Mouse (Mus musculus): Measurements from ENCODE around the gene Drg2. TPM values are rescaled to one million over a fixed set of nuclear protein-coding genes. Genes with fewer than 3 reads are reported as not detected.

Drg2 gene
- polyA plus RNA-seq, 1 experiment from 2014 or later = 95.6 TPM

GRCm38 (mm10) chr11:60514941-60515340, 60.5 kb downstream of the Drg2 start:
- H3K4me3 ChIP-seq (ENCODE audit: low read depth, low read length) = no peak overlapping the region
- H3K27ac ChIP-seq (ENCODE audit: low read depth, low read length) = no peak overlapping the region
- no peak overlapping the region for H3K4me2 ChIP-seq (ENCODE audit: low read depth, low read length)
- no peaks in the 10 kb centered on the region for H3K27me3 ChIP-seq (ENCODE audit: control insufficient read depth, insufficient read depth, low read length)
- H3K9me3 ChIP-seq (ENCODE audit: control insufficient read depth, low read length) = no peaks in the 10 kb centered on the region
- H3K36me3 ChIP-seq (ENCODE audit: control insufficient read depth, insufficient read depth, low read length) = no peaks in the 10 kb centered on the region
- WGBS = 79% methylated on average over 2 of the region's 2 CpGs
- no peak overlapping the region for H3K9ac ChIP-seq (replicated peaks; ENCODE audit: low read depth, low read length)
- no peaks in the 10 kb centered on the region for H3K4me1 ChIP-seq (ENCODE audit: control insufficient read depth, insufficient read depth, low read length)
- no peak for ATAC-seq (ENCODE audit: low read depth)

GRCm38 (mm10) chr11:60518305-60518704, 63.9 kb downstream of the Drg2 start:
- H3K9me3 ChIP-seq (ENCODE audit: control insufficient read depth, low read length) = no peaks in the 10 kb centered on the region
- H3K36me3 ChIP-seq (ENCODE audit: control insufficient read depth, insufficient read depth, low read length) = no peaks in the 10 kb centered on the region
- H3K27ac ChIP-seq (ENCODE audit: low read depth, low read length) = no peak overlapping the region
- 75% methylated on average over 4 of the region's 4 CpGs for WGBS
- H3K4me1 ChIP-seq (ENCODE audit: control insufficient read depth, insufficient read depth, low read length) = no peaks in the 10 kb centered on the region
- no peak overlapping the region for H3K4me3 ChIP-seq (ENCODE audit: low read depth, low read length)
- no peak for ATAC-seq (ENCODE audit: low read depth)
- no peaks in the 10 kb centered on the region for H3K27me3 ChIP-seq (ENCODE audit: control insufficient read depth, insufficient read depth, low read length)
- no peak overlapping the region for H3K9ac ChIP-seq (replicated peaks; ENCODE audit: low read depth, low read length)
- H3K4me2 ChIP-seq (ENCODE audit: low read depth, low read length) = no peak overlapping the region

Other genes starting within 250 kb of the Drg2 start
- 38.5 and 41.3 TPM in 2 replicates for gene Srebf1, start 232.0 kb upstream of the Drg2 start, polyA plus RNA-seq (2014; fragmentation: Nextera tagmentation; extraction: Ambion mirVana)
- 47.8 and 50.9 TPM in 2 replicates for gene Tom1l2, start 101.7 kb upstream of the Drg2 start, polyA plus RNA-seq (2014; fragmentation: Nextera tagmentation; extraction: Ambion mirVana)
- gene Drc3, start 101.3 kb upstream of the Drg2 start, polyA plus RNA-seq (2014; fragmentation: Nextera tagmentation; extraction: Ambion mirVana) = 5.2 TPM in 2 replicates
- gene Gid4, start 37.4 kb upstream of the Drg2 start, polyA plus RNA-seq (2014; fragmentation: Nextera tagmentation; extraction: Ambion mirVana) = 26.6 and 27.6 TPM in 2 replicates
- 44.1 and 45.8 TPM in 2 replicates for gene Atpaf2, start 36.1 kb upstream of the Drg2 start, polyA plus RNA-seq (2014; fragmentation: Nextera tagmentation; extraction: Ambion mirVana)
- gene Myo15, start 14.7 kb downstream of the Drg2 start, polyA plus RNA-seq (2014; fragmentation: Nextera tagmentation; extraction: Ambion mirVana) = 0.19 and 0.36 TPM in 2 replicates
- gene Alkbh5, start 81.8 kb downstream of the Drg2 start, polyA plus RNA-seq (2014; fragmentation: Nextera tagmentation; extraction: Ambion mirVana) = 17.0 and 19.9 TPM in 2 replicates
- gene Llgl1, start 245.1 kb downstream of the Drg2 start, polyA plus RNA-seq (2014; fragmentation: Nextera tagmentation; extraction: Ambion mirVana) = 35.6 and 42.8 TPM in 2 replicates